Mouse (Mus musculus): Measurements from ENCODE around the gene Tctex1d4.

DNA sequence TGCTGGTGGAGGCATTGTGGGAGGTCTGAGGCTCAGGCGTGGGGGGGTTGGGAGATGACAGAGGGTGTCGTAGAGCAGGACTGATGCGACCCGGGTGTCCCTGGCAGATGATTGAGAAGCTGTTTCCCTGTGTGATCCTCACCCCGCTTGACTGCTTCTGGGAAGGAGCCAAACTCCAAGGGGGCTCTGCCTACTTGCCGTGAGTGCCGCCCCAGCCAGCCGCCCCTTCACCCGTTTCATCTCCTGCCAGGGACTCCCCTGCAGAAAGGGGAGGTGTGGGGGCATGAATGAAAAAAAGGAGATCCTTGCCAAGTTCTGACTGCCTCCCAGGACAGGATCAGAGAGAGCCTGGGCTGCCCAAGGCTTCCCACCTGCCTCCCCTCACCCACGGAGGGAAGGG lies 21.5 kb upstream of the Tctex1d4 start:
- TF ChIP-seq GATA1 (IDR thresholded peaks at IDR 0.05; ENCODE audit: borderline replicate concordance, low read length) (no peak), CTCF (IDR thresholded peaks at IDR 0.05; ENCODE audit: low read depth, low read length) (no peak), TAL1 (conservative IDR thresholded peaks at IDR 0.05; ENCODE audit: low read depth, low read length) (no peak), POLR2AphosphoS5 (IDR thresholded peaks at IDR 0.05; ENCODE audit: insufficient replicate concordance, low read depth, low read length) (no peak)
